Mouse (Mus musculus): Measurements from ENCODE around the gene Tcl1b2. TPM values are rescaled to one million over a fixed set of nuclear protein-coding genes. Genes with fewer than 3 reads are reported as not detected.
"Not testable (repeated sequence)": the region's sequence is repeated elsewhere in the genome, so short reads cannot be mapped to it uniquely, and the experiment has no call there.

Gene Tcl1b2
- polyA plus RNA-seq, 1 experiment = not detected

DNA sequence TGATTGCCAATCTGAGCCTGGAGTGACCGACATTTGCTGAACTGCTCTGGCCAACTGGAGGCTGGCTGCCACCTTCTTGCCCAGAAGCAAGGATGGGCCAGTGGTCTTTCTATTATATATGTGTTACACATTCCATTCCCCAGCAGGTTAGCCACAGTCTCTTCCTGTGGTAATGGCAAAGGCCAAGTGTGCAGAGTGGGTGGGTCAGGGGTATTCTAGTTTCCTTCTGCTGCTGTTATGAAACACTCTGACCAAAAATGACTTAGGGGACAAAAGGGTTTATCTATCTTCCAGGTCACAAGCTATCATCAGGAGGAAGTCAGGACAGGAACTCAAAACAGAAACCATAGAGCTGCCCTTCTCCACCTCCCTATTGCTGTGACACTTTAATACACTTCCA, 29.2 kb upstream of the Tcl1b2 start:
- no peak overlapping the region for H3K27ac ChIP-seq (ENCODE audit: insufficient read depth, low read depth, low read length)
- peaks cover 7% of the 10 kb centered on the region for H3K4me1 ChIP-seq (ENCODE audit: control insufficient read depth, insufficient read depth, low read length)
- no peak for TF ChIP-seq POLR2A (IDR thresholded peaks at IDR 0.05; ENCODE audit: insufficient read depth, low read depth, low read length)
- TF ChIP-seq CTCF (IDR thresholded peaks at IDR 0.05; ENCODE audit: insufficient read depth, low read depth, low read length) = no peak
- WGBS = 96% methylated on average over 1 of the region's 1 CpGs
- no peak overlapping the region for H3K4me3 ChIP-seq (ENCODE audit: insufficient read depth, low read depth, low read length)

DNA sequence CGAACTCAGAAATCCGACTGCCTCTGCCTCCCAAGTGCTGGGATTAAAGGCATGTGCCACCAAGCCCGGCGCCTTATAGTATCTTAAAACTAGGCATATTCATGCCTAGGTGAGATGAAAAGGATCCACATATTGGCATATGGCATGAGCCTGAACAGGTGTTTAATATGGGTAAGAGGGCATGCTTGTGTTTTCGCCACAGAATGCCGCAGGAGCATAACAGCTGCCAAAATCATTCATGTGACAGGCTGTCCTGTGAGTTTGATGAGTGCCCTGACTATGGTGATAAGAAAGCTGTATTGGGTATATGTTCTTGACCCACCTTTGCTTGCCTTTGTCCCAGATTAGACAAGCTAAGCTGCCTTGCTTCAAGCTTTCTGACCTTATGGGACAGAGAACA, 20.5 kb upstream of the Tcl1b2 start:
- WGBS = 92% methylated on average over 6 of the region's 6 CpGs
- Histone ChIP-seq H3K4me1 (ENCODE audit: control insufficient read depth, insufficient read depth, low read length) (no peaks in the 10 kb centered on the region), H3K4me3 (ENCODE audit: insufficient read depth, low read depth, low read length) (no peak overlapping the region), H3K27ac (ENCODE audit: insufficient read depth, low read depth, low read length) (no peak overlapping the region)
- no peak for TF ChIP-seq CTCF (IDR thresholded peaks at IDR 0.05; ENCODE audit: insufficient read depth, low read depth, low read length)
- TF ChIP-seq POLR2A (IDR thresholded peaks at IDR 0.05; ENCODE audit: insufficient read depth, low read depth, low read length) = no peak

DNA sequence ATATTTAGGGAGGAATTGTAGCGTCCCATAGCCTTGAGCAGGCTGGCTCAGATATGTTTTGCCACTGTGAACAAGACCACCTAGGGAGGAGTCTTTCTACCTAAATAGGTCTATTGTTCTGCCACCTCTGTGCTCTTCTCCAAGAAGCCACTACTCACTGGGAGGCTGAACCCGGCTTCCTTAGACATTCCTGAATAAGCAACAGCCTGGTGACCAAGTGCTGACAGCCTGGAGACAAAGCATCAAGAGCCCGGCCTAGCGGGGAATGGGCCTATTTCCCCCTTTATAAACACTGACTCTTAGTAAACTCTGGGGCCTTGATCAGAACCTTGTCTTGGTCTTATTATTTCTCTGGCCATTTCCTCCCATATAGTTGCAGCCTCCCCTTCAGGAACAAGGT, 19.3 kb upstream of the Tcl1b2 start:
- H3K4me1 ChIP-seq (ENCODE audit: control insufficient read depth, insufficient read depth, low read length) = no peaks in the 10 kb centered on the region
- H3K27ac ChIP-seq (ENCODE audit: insufficient read depth, low read depth, low read length) = no peak overlapping the region
- 69% methylated on average over 4 of the region's 4 CpGs for WGBS
- no peak overlapping the region for H3K4me3 ChIP-seq (ENCODE audit: insufficient read depth, low read depth, low read length)
- TF ChIP-seq CTCF (IDR thresholded peaks at IDR 0.05; ENCODE audit: insufficient read depth, low read depth, low read length) = no peak
- TF ChIP-seq POLR2A (IDR thresholded peaks at IDR 0.05; ENCODE audit: insufficient read depth, low read depth, low read length) = no peak

DNA sequence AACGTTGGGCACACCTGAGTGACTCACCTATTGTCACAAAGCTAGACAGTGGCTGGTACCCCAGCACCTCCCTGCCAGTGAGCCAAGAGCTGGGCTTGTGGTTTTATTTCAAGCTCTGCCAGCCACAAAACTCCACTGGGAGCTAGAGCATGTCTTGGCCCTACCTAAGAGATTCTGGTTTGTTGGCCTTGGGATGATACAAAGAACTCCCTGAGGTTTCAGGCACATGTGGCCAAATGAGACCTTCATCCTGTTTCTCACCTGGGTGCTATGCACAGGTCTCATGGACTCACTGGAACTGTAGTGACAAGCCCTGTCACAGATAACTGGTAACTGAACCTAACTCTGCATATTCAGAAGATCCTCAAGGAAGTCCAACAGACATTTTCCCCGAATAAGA, 18.2 kb upstream of the Tcl1b2 start:
- TF ChIP-seq CTCF (IDR thresholded peaks at IDR 0.05; ENCODE audit: insufficient read depth, low read depth, low read length) = no peak
- TF ChIP-seq POLR2A (IDR thresholded peaks at IDR 0.05; ENCODE audit: insufficient read depth, low read depth, low read length) = no peak
- Histone ChIP-seq H3K27ac (ENCODE audit: insufficient read depth, low read depth, low read length) (no peak overlapping the region), H3K4me1 (ENCODE audit: control insufficient read depth, insufficient read depth, low read length) (no peaks in the 10 kb centered on the region), H3K4me3 (ENCODE audit: insufficient read depth, low read depth, low read length) (no peak overlapping the region)
- 86% methylated on average over 2 of the region's 2 CpGs for WGBS

DNA sequence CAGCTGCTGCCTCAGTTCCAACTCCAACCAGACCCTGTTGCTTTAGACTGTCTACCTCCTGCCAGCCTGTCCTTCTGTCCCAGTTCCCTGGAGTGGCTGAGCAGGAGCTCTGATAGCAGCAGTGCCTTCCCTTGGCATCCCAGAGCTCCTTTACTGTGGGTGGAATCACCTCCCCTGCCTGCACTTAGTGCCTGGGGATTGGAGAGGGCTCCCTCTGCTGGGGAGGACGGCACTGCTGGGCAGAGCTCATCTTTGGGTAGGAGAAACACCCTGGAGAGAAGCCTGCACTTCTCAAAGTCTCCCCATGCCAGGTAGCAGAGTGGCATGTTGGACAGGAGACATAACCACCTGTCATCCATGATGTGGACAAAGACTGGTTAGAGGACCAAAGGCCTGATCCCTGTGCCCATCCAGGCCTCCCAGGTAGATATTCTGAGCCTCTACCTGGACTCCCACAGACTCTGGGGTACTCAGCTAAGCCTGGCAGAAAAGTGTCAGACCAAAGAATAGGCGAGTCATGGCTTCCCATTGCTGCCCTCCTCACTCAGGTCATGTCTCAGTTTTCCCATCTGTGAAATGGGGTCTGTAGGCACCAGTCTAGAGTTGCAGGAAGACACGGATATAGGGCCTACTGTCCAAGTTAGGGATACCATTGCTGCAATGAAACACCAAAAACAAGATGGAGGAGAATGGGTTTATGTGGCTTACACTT, 16.2 kb upstream of the Tcl1b2 start:
- not testable (repeated sequence) for H3K4me3 ChIP-seq (ENCODE audit: insufficient read depth, low read depth, low read length); H3K4me1 ChIP-seq (ENCODE audit: control insufficient read depth, insufficient read depth, low read length); H3K27ac ChIP-seq (ENCODE audit: insufficient read depth, low read depth, low read length)
- WGBS = 72% methylated on average over 3 of the region's 3 CpGs

DNA sequence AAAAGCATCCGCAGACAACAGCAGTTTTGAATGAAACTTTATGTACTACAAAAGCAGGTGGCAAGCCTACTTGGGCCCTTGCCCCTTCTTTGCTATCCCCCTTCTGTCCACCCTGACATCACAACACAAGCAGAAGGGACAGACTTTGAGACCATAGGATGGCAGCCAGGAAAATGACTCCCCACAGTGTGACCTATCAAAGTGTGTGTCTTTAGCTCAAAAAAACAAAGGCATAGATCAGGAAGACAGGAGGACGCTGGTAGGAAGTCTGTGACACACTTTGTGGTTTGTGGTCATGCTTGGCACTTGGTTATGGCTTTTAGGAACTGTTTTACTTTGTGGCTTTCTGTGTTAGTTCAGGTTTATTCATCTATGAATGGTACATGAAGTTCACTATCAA, 11.6 kb upstream of the Tcl1b2 start:
- not testable (repeated sequence) for H3K4me1 ChIP-seq (ENCODE audit: control insufficient read depth, insufficient read depth, low read length); H3K27ac ChIP-seq (ENCODE audit: insufficient read depth, low read depth, low read length); H3K4me3 ChIP-seq (ENCODE audit: insufficient read depth, low read depth, low read length)
- WGBS = 77% methylated on average over 2 of the region's 2 CpGs

DNA sequence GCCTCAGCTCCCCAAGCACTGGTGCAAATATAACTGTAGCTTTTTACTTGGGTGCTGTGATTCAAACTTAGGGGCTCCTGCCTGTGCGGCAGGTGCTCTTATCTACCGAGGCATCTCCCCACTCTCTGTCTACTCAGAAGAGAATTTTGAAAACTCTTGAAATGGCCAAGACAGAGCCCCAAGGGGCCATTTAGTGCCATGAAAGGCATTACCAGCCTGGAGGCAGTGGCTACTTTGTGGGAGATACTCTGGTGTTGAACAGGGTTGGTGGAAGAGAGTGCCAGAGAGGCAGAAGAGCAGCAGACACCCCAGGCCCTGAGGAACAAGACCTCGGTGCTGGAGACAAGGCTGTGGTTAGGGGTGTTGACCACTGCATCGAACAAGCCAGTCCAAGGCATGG, 11.0 kb upstream of the Tcl1b2 start:
- not testable (repeated sequence) for H3K4me1 ChIP-seq (ENCODE audit: control insufficient read depth, insufficient read depth, low read length); H3K27ac ChIP-seq (ENCODE audit: insufficient read depth, low read depth, low read length); H3K4me3 ChIP-seq (ENCODE audit: insufficient read depth, low read depth, low read length)
- WGBS = 86% methylated on average over 4 of the region's 4 CpGs

DNA sequence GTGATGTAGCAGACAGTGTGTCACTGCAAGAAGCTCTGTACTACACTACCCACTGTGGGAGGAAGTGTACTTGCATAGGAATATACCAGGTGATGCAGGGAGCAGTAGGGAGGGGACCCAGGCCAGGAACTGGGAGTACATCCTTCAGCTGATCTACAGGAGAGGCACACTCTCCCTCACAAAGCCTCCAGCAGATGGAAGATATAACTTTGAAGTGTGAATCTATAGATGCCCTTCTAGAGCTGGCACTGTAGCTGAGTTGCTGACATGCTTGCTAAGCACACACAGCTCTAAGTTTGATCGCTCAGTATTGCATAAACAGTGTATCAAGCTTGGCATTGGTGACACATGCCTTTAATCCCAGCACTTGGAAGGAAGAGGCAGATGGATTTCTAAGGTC, 8.1 kb upstream of the Tcl1b2 start:
- not testable (repeated sequence) for H3K4me1 ChIP-seq (ENCODE audit: control insufficient read depth, insufficient read depth, low read length); H3K4me3 ChIP-seq (ENCODE audit: insufficient read depth, low read depth, low read length); H3K27ac ChIP-seq (ENCODE audit: insufficient read depth, low read depth, low read length)
- 83% methylated on average over 1 of the region's 1 CpGs for WGBS

DNA sequence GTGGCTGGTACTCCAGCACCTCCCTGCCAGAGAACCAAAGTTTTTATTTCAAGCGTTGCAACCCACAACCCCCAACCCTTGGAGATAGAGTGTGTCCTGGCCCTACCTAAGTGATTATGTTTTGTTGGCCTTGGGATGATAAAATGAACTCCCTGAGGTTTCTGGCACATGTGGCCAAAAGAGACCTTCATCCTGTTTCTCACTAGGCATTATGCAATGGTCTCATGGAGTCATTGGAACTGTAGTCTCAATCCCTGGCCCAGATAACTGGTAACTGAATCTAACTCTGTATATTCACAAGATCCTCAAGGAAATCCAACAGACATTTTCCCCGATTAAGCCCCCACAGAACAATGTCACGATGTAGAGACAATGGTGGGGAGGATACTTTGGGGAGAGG, 2.7 kb upstream of the Tcl1b2 start:
- Histone ChIP-seq H3K27ac (ENCODE audit: insufficient read depth, low read depth, low read length) (no peak overlapping the region), H3K4me1 (ENCODE audit: control insufficient read depth, insufficient read depth, low read length) (no peaks in the 10 kb centered on the region), H3K4me3 (ENCODE audit: insufficient read depth, low read depth, low read length) (no peak overlapping the region)
- TF ChIP-seq POLR2A (IDR thresholded peaks at IDR 0.05; ENCODE audit: insufficient read depth, low read depth, low read length) (no peak), CTCF (IDR thresholded peaks at IDR 0.05; ENCODE audit: insufficient read depth, low read depth, low read length) (no peak)
- WGBS = 94% methylated on average over 3 of the region's 3 CpGs

DNA sequence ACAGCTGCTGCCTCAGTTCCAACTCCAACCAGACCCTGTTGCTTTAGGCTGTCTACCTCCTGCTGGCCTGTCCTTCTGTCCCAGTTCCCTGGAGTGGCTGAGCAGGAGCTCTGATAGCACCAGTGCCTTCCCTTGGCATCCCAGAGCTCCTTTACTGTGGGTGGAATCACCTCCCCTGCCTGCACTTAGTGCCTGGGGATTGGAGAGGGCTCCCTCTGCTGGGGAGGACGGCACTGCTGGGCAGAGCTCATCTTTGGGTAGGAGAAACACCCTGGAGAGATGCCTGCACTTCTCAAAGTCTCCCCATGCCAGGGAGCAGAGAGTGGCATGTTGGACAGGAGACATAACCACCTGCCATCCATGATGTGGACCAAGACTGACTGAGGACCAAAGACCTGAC, 886 bp upstream of the Tcl1b2 start:
- not testable (repeated sequence) for H3K27ac ChIP-seq (ENCODE audit: insufficient read depth, low read depth, low read length); H3K4me1 ChIP-seq (ENCODE audit: control insufficient read depth, insufficient read depth, low read length); H3K4me3 ChIP-seq (ENCODE audit: insufficient read depth, low read depth, low read length)
- 53% methylated on average over 1 of the region's 1 CpGs for WGBS

DNA sequence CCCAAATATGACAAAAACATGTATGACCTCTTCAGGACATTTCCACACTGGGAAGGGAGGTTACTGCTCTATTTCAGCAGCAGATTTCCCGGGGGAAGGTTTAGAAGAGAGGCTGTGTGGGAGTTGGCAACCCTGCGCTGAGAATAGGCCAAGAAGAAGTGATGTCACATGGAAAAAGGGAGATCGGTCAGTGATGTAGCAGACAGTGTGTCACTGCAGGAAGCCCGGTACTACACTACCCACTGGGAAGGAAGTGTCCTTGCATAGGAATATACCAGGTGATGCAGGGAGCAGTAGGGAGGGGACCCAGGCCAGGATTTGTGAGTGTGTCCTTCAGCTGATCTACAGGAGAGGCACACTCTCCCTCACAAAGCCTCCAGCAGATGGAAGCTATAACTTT, 9.5 kb downstream of the Tcl1b2 start:
- not testable (repeated sequence) for H3K4me1 ChIP-seq (ENCODE audit: control insufficient read depth, insufficient read depth, low read length); H3K4me3 ChIP-seq (ENCODE audit: insufficient read depth, low read depth, low read length); H3K27ac ChIP-seq (ENCODE audit: insufficient read depth, low read depth, low read length)
- WGBS = 39% methylated on average over 4 of the region's 4 CpGs

Data from olfactory bulb, adult 2 months (tissue).